Mouse (Mus musculus) myocyte (in vitro differentiated cells): ENCODE results near the gene Tmem202.

Experiments used
- CEBPB ChIP-seq: IDR thresholded peaks from 2 replicates; pipeline ENCODE4 v1.6.1; 2011; ENCODE audit warnings: mild to moderate bottlenecking, moderate library complexity; ENCODE audit not compliant: poor library complexity, insufficient read depth, severe bottlenecking
- MAX ChIP-seq: IDR thresholded peaks from one replicate; pipeline ENCODE4 v1.6.1; 2011; ENCODE audit warnings: low read depth, mild to moderate bottlenecking, control low read depth
- MYOG ChIP-seq, 3 experiments: IDR thresholded peaks; one replicate each; pipeline ENCODE4 v1.6.1; 2011; ENCODE audit warnings: control low read depth in 2 of 3, low read depth in 2 of 3, mild to moderate bottlenecking in 2 of 3; ENCODE audit not compliant: insufficient read length in 2 of 3, control insufficient read depth in 1 of 3, insufficient read depth in 1 of 3
- POLR2A ChIP-seq: IDR thresholded peaks from one replicate; pipeline ENCODE4 v1.6.1; 2011; ENCODE audit warnings: low read depth, mild to moderate bottlenecking, control low read depth, moderate library complexity; ENCODE audit not compliant: insufficient read length
- TCF12 ChIP-seq: IDR thresholded peaks from one replicate; pipeline ENCODE4 v1.6.1; 2011; ENCODE audit warnings: mild to moderate bottlenecking, control low read depth; ENCODE audit not compliant: poor library complexity, insufficient read depth, severe bottlenecking
- USF1 ChIP-seq: IDR thresholded peaks from one replicate; pipeline ENCODE4 v1.6.1; 2011; ENCODE audit warnings: low read depth, mild to moderate bottlenecking, control low read depth, moderate library complexity

GRCm38 (mm10) chr9:59528274-59528673 lies 11.4 kb downstream of the Tmem202 start:
- no peak for TF ChIP-seq MYOG (IDR thresholded peaks at IDR 0.05; ENCODE audit: control insufficient read depth in 1 of 3, insufficient read depth in 1 of 3, insufficient read length in 2 of 3, low read depth in 2 of 3)
- TF ChIP-seq POLR2A = no peak
- no peak for TF ChIP-seq CEBPB
- no peak for TF ChIP-seq TCF12
- TF ChIP-seq MAX = no peak
- TF ChIP-seq USF1 = no peak
